Mouse (Mus musculus) liver, embryonic 13.5 days (tissue): ENCODE measurements around the gene Prrxl1. TPM values are rescaled to one million over a fixed set of nuclear protein-coding genes. Genes with fewer than 3 reads are reported as not detected.

Source experiments
- ATAC-seq: fragments of 200-750 bp; cut with Nextera tagmentation; 2 replicates; pipeline ENCODE4 v1.8.0; 2017; ENCODE audit warnings: low read depth, mild to moderate bottlenecking, moderate number of reproducible peaks, moderate library complexity
- DNase-seq: peaks from one replicate; pipeline ENCODE4 v3.0.0; 2022
- H3K27ac ChIP-seq: fragments of 300-500 bp; sonication (generic); 2 replicates; pipeline ENCODE4 v1.5.1; 2015; ENCODE audit warnings: moderate library complexity, mild to moderate bottlenecking, inconsistent platforms
- H3K27me3 ChIP-seq: fragments of 300-500 bp; sonication (generic); 2 replicates; pipeline ENCODE4 v1.6.1; 2015; ENCODE audit warnings: mild to moderate bottlenecking, inconsistent platforms
- H3K36me3 ChIP-seq: fragments of 300-500 bp; sonication (generic); 2 replicates; pipeline ENCODE4 v1.6.1; 2015; ENCODE audit warnings: mild to moderate bottlenecking, inconsistent platforms
- H3K4me1 ChIP-seq: fragments of 300-500 bp; sonication (generic); replicated peaks from 2 replicates; pipeline ENCODE4 v1.6.1; 2015; ENCODE audit warnings: inconsistent platforms
- H3K4me2 ChIP-seq: fragments of 300-500 bp; sonication (generic); 2 replicates; pipeline ENCODE4 v1.6.1; 2015; ENCODE audit warnings: inconsistent platforms, mild to moderate bottlenecking, moderate library complexity
- H3K4me3 ChIP-seq: fragments of 300-500 bp; sonication (generic); replicated peaks from 2 replicates; pipeline ENCODE4 v1.5.1; 2015; ENCODE audit warnings: mild to moderate bottlenecking, inconsistent platforms
- H3K9ac ChIP-seq: fragments of 300-500 bp; sonication (generic); 2 replicates; pipeline ENCODE4 v1.6.1; 2015; ENCODE audit warnings: mild to moderate bottlenecking, inconsistent platforms
- H3K9me3 ChIP-seq: fragments of 300-500 bp; sonication (generic); replicated peaks from 2 replicates; pipeline ENCODE4 v1.6.1; 2016; ENCODE audit warnings: inconsistent platforms
- WGBS: fragments of 180-500 bp; shearing (Covaris S2); methylation state at CpG from one replicate; pipeline ENCODE4 v1.1.7; 2015; ENCODE audit not compliant: insufficient replicate concordance; 5-methylcytosine and 5-hydroxymethylcytosine counted together
- polyA plus RNA-seq: library from polyadenylated mRNA; unstranded; fragments of >200 nt; fragmentation: Nextera tagmentation; extraction: Ambion mirVana; gene quantifications from 2 replicates; pipeline ENCODE4 v1.2.1, GENCODE M21; 2015

Gene Prrxl1
- polyA plus RNA-seq, result 0.14 TPM in 1 of 2 replicates, not detected in the other

DNA sequence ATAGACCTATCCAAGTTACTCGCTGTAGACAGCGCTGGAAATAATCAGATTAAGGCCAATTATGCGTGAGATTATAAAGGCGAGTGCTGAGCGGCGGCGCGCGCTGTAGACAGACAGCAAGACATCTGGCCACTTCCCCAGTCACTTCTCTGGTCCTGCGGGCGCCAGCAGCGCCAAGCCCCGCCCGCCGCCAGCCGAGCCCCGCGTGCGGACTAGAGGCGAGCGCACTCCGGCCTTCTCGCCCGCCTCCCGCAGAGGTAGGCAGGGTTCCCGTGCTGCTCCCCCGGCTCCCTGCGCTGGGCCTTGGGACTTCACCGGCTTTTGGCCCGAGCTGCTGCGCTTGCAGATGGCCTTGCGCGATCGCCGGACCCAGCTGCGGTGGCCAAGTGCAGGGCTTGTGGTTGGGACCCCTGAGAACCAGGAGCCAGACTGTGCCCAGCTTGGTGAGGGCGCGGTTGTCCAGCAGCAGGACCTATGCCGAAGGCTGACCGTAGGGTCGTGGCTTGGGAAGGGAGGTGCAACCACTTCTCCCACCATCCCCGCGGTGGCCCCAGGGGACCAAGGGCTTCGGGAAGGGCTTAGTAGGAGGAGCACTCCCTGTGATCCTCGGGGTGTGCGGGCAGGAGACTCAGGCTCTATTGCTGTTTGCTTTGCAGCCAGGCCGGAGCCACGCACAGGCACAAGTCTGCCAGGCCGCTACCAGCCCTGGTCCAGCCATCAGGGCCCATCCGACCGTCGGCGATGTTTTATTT lies at the start of gene Prrxl1:
Prrxl1 (plus strand) TSS at position 118 of the 752 bp plus-strand sequence.
- Histone ChIP-seq H3K4me1 (no peaks in the 10 kb centered on the region), H3K36me3 (no peaks in the 10 kb centered on the region), H3K9me3 (no peaks in the 10 kb centered on the region), H3K27ac (no peak within 1 kb of the TSS), H3K4me3 (no peak within 1 kb of the TSS), H3K27me3 (peaks cover 94% of the 10 kb centered on the region), H3K9ac (no peak within 1 kb of the TSS), H3K4me2 (peak within 1 kb of the TSS; percentile 19; the same call in 1 of the 2 replicates)
- ATAC-seq (no peak), DNase-seq (no peak)
- WGBS, result 2% methylated on average over 53 of the region's 53 CpGs

GRCm38 (mm10) chr14:32551854-32552253 lies 47.4 kb upstream of the Prrxl1 start:
- DNase-seq (no peak), ATAC-seq (no peak)
- 78% methylated on average over 5 of the region's 5 CpGs for WGBS
- Histone ChIP-seq H3K36me3 (peaks cover 48% of the 10 kb centered on the region), H3K9ac (no peak overlapping the region), H3K4me1 (peaks cover 17% of the 10 kb centered on the region), H3K4me3 (no peak overlapping the region), H3K27ac (no peak overlapping the region), H3K9me3 (no peaks in the 10 kb centered on the region), H3K27me3 (no peaks in the 10 kb centered on the region), H3K4me2 (no peak overlapping the region)

- Histone ChIP-seq H3K4me2 (peak overlapping the region; percentile 29), H3K9me3 (no peaks in the 10 kb centered on the region), H3K4me1 (peaks cover 17% of the 10 kb centered on the region), H3K27ac (peak overlapping the region; percentile 70), H3K4me3 (no peak overlapping the region), H3K9ac (no peak overlapping the region), H3K36me3 (peaks cover 40% of the 10 kb centered on the region), H3K27me3 (no peaks in the 10 kb centered on the region)
- DNase-seq (peak; percentile 14), ATAC-seq (peak; percentile 85)
- WGBS, result 31% methylated on average over 10 of the region's 10 CpGs
Measured at GRCm38 (mm10) chr14:32553198-32553903, 45.9 kb upstream of the Prrxl1 start.

DNA sequence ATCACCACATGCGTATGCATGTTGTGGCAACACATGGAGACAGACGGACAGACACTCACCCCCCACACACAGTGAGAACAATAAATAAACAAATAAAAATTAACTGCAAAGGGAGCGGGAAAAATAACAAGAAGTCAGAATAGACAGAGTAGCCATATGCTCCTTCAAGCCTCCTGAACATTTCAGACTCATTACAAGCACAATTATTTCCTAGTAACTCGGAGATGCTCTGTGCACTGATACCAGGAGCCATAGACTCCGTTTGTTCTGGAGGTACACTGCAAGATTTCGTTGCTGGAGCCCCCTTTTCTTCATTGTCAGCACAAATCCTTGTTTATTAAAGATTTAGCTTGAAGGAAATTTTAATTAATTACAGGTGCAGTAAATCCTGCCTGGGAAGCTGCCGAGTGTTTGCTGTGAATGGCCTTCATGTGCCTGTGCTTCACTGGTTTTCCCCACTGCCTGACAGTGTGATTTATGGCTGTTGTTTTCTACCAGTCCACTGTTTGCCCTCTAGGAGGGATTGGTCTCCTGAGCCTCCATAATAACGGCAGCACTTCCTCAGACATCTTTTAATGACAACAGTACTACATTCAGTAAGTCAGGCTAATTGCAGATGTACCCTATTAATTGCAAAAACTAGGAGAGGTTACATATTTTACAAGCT lies 44.2 kb upstream of the Prrxl1 start:
- no peaks in the 10 kb centered on the region for H3K27me3 ChIP-seq
- H3K9ac ChIP-seq, result no peak overlapping the region
- peaks cover 45% of the 10 kb centered on the region for H3K36me3 ChIP-seq
- DNase-seq, result no peak
- no peaks in the 10 kb centered on the region for H3K9me3 ChIP-seq
- no peak overlapping the region for H3K27ac ChIP-seq
- no peak overlapping the region for H3K4me2 ChIP-seq
- H3K4me3 ChIP-seq, result no peak overlapping the region
- H3K4me1 ChIP-seq, result peaks cover 17% of the 10 kb centered on the region
- WGBS, result 74% methylated on average over 8 of the region's 8 CpGs
- ATAC-seq, result no peak

DNA sequence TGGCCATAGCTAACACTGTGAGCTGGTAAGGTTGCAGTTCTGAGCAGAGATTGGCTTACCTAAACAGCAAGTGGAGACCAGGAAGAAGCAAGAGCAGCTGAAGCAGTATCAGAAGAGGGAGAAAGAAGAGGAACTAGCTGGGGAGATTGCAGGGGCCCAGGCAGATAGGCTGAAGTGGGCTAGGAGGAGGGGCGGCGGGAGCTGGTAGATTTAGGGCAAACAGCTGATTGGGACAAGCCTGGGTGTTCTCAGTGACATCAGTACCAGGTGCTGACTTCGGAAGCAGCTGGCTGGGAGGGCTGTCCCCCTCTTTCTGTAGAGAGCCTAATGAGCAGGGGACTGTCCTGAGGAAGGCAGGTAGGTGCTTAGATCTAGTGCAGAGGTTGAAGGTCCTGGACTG lies 37.8 kb upstream of the Prrxl1 start:
- Histone ChIP-seq H3K4me3 (no peak overlapping the region), H3K27me3 (no peaks in the 10 kb centered on the region), H3K36me3 (peaks cover 69% of the 10 kb centered on the region), H3K9me3 (no peaks in the 10 kb centered on the region), H3K4me1 (no peaks in the 10 kb centered on the region), H3K4me2 (no peak overlapping the region), H3K27ac (no peak overlapping the region), H3K9ac (no peak overlapping the region)
- 74% methylated on average over 3 of the region's 3 CpGs for WGBS
- DNase-seq, result no peak
- no peak for ATAC-seq

DNA sequence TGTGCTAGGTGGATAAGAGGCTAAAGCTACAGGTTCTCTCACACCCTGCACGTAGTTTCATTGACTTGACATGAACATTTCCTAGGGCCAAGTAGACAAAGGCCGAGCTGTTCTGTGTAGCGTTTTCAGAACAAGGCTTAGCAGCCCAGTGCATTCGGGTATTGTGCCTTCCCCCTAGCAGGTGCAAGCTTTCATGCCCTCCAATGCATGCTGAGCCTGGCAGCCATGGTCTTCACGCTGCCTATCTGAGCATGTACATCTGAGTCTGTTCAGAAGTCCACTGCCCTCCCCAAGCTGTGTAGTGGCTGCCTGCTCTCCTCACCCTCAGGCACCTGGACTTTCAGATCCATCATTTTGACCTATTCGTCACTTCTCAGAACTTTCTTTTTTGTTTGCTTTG lies 35.5 kb upstream of the Prrxl1 start:
- Histone ChIP-seq H3K27me3 (no peaks in the 10 kb centered on the region), H3K9ac (no peak overlapping the region), H3K4me2 (no peak overlapping the region), H3K4me1 (no peaks in the 10 kb centered on the region), H3K4me3 (no peak overlapping the region), H3K9me3 (no peaks in the 10 kb centered on the region), H3K36me3 (peaks cover 82% of the 10 kb centered on the region), H3K27ac (no peak overlapping the region)
- DNase-seq (no peak), ATAC-seq (no peak)
- WGBS, result 82% methylated on average over 6 of the region's 6 CpGs

DNA sequence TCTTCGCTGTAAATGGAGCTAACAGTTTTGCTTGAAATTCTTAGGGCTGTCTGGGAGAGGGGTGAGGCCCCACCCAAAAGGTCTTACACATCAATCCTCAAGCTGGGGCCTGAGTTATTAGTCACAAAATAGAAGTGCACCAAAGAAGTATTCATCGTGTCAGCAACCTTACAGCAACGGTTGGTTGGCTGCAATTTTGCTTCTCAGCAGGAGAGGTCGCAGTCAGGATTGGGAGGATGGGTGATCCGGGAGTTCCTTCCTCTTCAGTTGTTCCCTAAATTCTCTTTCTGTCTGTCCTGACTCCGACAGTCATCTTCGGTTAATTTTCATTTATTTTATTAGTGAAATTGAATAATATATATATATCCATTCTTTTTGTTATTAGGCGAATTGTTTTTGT lies 26.7 kb upstream of the Prrxl1 start:
- no peak overlapping the region for H3K4me2 ChIP-seq
- WGBS, result 70% methylated on average over 8 of the region's 8 CpGs
- no peak overlapping the region for H3K4me3 ChIP-seq
- no peak overlapping the region for H3K27ac ChIP-seq
- H3K9ac ChIP-seq, result no peak overlapping the region
- H3K9me3 ChIP-seq, result no peaks in the 10 kb centered on the region
- H3K36me3 ChIP-seq, result peaks cover 76% of the 10 kb centered on the region
- no peaks in the 10 kb centered on the region for H3K27me3 ChIP-seq
- no peak for ATAC-seq
- no peak for DNase-seq
- no peaks in the 10 kb centered on the region for H3K4me1 ChIP-seq

- no peak for ATAC-seq
- WGBS, result 90% methylated on average over 2 of the region's 2 CpGs
- Histone ChIP-seq H3K9ac (no peak overlapping the region), H3K4me3 (no peak overlapping the region), H3K4me2 (no peak overlapping the region), H3K9me3 (no peaks in the 10 kb centered on the region), H3K27ac (no peak overlapping the region), H3K4me1 (no peaks in the 10 kb centered on the region), H3K27me3 (no peaks in the 10 kb centered on the region), H3K36me3 (peaks cover 34% of the 10 kb centered on the region)
- DNase-seq, result no peak
Measured at GRCm38 (mm10) chr14:32578420-32578819, 20.8 kb upstream of the Prrxl1 start.

DNA sequence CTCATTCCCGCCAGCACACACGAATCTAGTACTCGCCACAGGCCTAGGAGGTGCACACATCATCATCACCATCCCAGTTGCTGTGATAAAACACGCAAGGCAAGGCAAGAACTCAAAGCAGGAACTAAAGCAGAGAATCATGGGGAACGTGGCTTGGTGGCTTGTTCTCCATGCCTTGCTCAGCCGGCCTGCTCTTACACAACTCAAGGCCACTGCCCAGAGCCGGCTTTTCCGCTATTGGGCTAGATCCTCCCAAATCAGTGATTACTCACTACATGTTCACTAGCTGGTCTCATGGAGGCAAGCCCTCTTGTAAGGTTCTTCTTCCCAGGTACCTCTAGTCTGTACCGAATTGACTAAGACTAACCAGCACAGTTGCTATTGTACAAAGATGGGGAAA lies 15.5 kb upstream of the Prrxl1 start:
- Histone ChIP-seq H3K4me3 (no peak overlapping the region), H3K9ac (no peak overlapping the region), H3K4me2 (no peak overlapping the region), H3K27me3 (0 out of 2 replicates have a peak, but pooled peaks cover under 1% of the 10 kb centered on the region), H3K4me1 (no peaks in the 10 kb centered on the region), H3K9me3 (no peaks in the 10 kb centered on the region), H3K36me3 (no peaks in the 10 kb centered on the region), H3K27ac (no peak overlapping the region)
- no peak for DNase-seq
- 70% methylated on average over 9 of the region's 9 CpGs for WGBS
- ATAC-seq, result no peak

- Histone ChIP-seq H3K9me3 (no peaks in the 10 kb centered on the region), H3K4me3 (no peak overlapping the region), H3K27ac (no peak overlapping the region), H3K27me3 (peaks cover 16% of the 10 kb centered on the region), H3K4me2 (no peak overlapping the region), H3K9ac (no peak overlapping the region), H3K36me3 (no peaks in the 10 kb centered on the region), H3K4me1 (no peaks in the 10 kb centered on the region)
- peak; percentile 39 for DNase-seq
- WGBS, result 15% methylated on average over 10 of the region's 10 CpGs
- ATAC-seq, result no peak
Measured at GRCm38 (mm10) chr14:32587013-32587784, 12.0 kb upstream of the Prrxl1 start.

GRCm38 (mm10) chr14:32590377-32590776 lies 8.8 kb upstream of the Prrxl1 start:
- no peak overlapping the region for H3K27ac ChIP-seq
- no peak for ATAC-seq

More at GRCm38 (mm10) chr14:32590377-32590776, 8.8 kb upstream of the Prrxl1 start:
- 51% methylated on average over 3 of the region's 3 CpGs for WGBS
- H3K4me3 ChIP-seq, result no peak overlapping the region
- no peaks in the 10 kb centered on the region for H3K36me3 ChIP-seq
- no peaks in the 10 kb centered on the region for H3K9me3 ChIP-seq
- no peaks in the 10 kb centered on the region for H3K4me1 ChIP-seq
- peaks cover 43% of the 10 kb centered on the region for H3K27me3 ChIP-seq
- no peak overlapping the region for H3K4me2 ChIP-seq
- no peak for DNase-seq
- no peak overlapping the region for H3K9ac ChIP-seq
